Mouse (Mus musculus): ENCODE measurements around the gene Rdh9. TPM values are rescaled to one million over a fixed set of nuclear protein-coding genes. Genes with fewer than 3 reads are reported as not detected.

The Rdh9 gene
- under 1 TPM; 0.87 to 0.94 TPM for total RNA-seq (2021)
- long read RNA-seq, experiment 1, result 0 reads
- long read RNA-seq, experiment 2, result 0 reads

DNA sequence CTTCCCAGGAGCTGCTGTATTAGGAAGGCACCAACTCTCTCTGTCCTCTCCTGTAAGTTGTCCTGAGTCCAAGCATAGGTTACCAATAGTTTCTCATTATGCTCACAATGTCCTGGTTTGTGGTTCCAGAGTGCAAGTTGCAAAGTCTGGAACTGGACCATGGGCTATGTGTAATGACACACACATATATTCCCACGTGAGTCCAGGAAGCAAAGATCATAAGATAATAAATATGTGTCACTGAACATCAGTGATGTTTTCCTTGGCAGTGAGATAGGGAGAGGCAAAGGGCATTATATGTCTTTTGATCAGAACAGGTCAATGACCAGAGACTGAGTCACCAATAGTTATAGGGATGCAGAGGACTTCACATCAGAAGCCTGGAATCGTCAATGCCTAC lies at the start of gene Rdh9:
Gene Rdh9, plus strand, starts transcription at position 376 of the 400 bp plus-strand sequence.
- no peak for DNase-seq (ENCODE audit: low spot score in 2 of 2)
- intact Hi-C loops (cut with DNase I), result no loop called here

GRCm38 (mm10) chr10:127728437-127728836 lies 47.7 kb upstream of the Rdh9 start:
- intact Hi-C loops (cut with DNase I), result no loop called here
- peak; percentile 37 to 42 for DNase-seq (ENCODE audit: low spot score in 2 of 2)

- DNase-seq (ENCODE audit: low spot score in 2 of 2), result no peak
- intact Hi-C loops (cut with DNase I), result loop anchor here (5.0 kb wide), 1 partner anchor 53 kb away; no protein-coding TSS in a partner anchor
Observed at GRCm38 (mm10) chr10:127730285-127730932, 45.8 kb upstream of the Rdh9 start.

DNA sequence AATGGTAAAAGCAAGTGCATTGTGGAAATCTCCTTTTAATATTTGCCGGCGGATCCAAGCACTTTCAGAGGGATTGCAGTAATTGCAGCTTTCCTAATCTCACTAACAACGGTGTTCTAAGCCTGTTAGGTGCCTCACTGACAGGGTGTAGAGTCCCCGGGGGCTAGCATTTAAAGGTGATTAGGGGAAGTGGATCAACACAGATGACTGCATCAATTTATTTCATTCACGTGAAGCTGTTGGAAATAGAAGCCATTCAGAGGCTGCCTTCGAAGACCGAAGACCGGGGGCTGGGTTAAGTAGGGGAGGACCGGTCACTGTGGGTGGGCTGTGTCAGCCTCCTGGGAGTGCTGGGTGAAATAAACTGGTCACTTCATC lies 45.3 kb upstream of the Rdh9 start:
- DNase-seq (ENCODE audit: low spot score in 2 of 2), result no peak
- intact Hi-C loops (cut with DNase I), result loop anchor here (5.0 kb wide), 1 partner anchor 54 kb away; no protein-coding TSS in a partner anchor

DNA sequence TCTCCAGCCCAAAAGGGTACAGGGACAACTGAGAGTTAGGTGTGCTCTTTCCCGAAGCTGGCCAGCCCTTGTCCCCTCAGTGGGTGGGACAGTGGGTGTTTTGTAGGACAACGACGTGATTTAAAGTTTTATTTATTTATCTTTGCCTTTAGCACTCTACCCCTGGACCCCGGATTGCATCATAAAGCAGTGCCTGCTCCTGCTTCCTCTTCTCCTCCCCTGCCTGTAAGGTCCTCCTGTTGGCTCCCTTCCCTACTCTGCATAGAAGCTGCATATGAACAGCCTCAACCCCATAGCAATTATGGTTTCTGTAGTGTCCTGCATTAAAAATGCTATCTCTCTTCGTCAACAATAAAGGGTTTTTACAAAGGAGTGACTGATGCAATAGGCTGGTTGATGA lies 44.8 kb upstream of the Rdh9 start:
- no peak for DNase-seq (ENCODE audit: low spot score in 2 of 2)
- intact Hi-C loops (cut with DNase I), result loop anchor here (5.0 kb wide), 1 partner anchor 54 kb away; no protein-coding TSS in a partner anchor

DNA sequence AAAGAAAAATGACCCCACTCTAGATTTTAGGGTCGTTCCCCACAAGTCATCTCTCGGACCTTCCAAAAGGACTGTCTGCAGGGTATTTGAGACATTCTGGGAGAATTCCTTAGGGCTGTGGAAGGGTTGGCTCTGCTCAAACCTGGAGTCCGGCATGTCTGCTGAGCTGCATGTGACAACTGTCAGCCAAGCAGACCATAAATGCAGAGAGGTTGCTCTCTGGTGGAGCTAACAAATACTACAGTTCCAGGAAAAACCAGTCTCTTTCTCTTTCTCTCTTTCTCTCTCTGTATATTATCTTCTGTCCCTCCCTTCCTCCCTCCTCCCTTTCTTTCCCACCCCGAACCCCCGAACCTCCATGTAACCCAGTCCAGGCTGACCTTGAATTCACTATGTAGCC lies 41.8 kb upstream of the Rdh9 start:
- intact Hi-C loops (cut with DNase I), result loop anchor here (2.0 to 5.0 kb wide), 2 partner anchors 57 to 94 kb away; no protein-coding TSS in a partner anchor
- DNase-seq (ENCODE audit: low spot score in 2 of 2), result no peak

- DNase-seq (ENCODE audit: low spot score in 2 of 2), result no peak
- intact Hi-C loops (cut with DNase I), result loop anchor here (5.0 kb wide), 1 partner anchor 271 kb away; the partner anchor contains the start of gene Hsd17b6
Observed at GRCm38 (mm10) chr10:127736266-127736665, 39.9 kb upstream of the Rdh9 start.

DNA sequence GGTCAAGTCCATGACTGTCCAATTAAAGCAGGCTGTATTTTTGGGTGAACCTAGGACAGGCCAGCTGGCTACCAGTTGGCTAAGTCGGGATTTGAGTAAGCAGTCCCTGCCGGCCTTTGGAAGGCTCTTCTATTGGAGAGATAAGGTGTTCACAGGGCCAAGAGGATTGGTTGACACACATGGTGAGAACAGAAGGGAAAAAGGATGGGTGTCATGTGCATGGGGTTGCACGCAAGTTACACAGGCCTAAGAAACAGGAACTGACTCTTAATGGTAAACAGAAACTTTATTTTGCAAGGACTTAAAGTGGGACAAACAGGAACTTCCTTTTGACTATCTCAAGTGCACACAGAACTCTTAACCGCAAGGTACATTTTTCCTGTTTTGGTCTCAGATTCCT lies 39.3 kb upstream of the Rdh9 start:
- intact Hi-C loops (cut with DNase I), result loop anchor here (5.0 kb wide), 1 partner anchor 270 kb away; the partner anchor contains the start of gene Hsd17b6
- no peak for DNase-seq (ENCODE audit: low spot score in 2 of 2)

DNA sequence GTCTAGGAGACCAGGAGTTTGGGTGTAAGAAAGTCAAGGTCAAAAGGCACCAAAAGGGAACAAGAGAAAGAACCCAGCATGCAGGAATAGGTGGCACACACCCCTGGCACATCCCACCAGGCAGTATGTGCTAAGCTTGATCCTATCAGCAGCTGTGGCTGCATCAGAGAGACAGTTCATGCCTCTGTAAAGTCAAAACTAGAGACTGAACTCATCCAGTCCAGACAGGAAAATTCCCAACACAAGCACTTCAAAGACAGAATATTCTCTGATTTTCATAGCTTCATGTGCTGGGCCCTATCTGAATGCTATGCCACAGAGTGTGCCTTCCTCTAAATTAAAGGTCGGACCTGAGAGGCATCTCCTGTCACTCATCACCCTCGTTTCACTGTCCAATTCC lies 38.6 kb upstream of the Rdh9 start:
- no peak for DNase-seq (ENCODE audit: low spot score in 2 of 2)
- intact Hi-C loops (cut with DNase I), result loop anchor here (5.0 kb wide), 1 partner anchor 270 kb away; the partner anchor contains the start of gene Hsd17b6

DNA sequence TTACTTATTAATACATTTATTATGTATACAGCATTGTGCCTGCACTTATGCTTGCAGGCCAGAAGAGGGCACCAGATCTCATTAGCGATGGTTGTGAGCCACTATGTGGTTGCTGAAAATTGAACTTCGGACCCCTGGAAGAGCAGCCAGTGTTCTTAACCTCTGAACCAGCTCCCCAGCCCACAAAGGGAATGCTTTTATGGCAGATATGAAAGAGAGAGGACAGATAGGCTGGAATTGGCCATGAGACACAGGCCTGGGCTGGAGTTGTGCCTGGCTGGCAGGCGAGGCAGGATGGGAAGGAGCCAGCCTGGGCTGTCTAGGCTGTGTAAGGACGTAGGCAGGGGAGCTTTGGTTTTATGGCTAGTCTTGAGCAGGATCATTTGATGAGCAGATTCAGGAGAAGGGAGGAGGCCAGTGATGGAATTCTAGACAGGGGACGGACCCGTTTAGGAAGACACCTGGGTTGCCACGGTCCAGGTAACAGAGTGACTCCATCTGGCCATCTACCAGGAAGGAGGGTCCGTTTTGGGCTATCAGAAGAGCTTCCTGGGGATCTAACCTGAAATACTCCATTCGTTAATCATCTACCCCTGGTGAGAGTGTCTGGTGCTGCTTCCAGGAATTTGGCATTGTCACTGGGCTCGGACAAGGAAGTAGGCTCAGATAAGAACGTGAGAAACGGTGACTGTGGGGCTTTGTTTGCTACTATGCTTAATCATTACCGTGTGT lies 37.9 kb upstream of the Rdh9 start:
- intact Hi-C loops (cut with DNase I), result loop anchor here (2.0 to 5.0 kb wide), 2 partner anchors 198 to 269 kb away; partner anchors contain the start of gene Hsd17b6

GRCm38 (mm10) chr10:127739083-127739660 lies 37.0 kb upstream of the Rdh9 start, which contains the start of gene Zbtb39:
Gene Zbtb39 (plus strand): TSS chr10:127739538.
- intact Hi-C loops (cut with DNase I), result loop anchor here (2.0 to 5.0 kb wide), 2 partner anchors 198 to 268 kb away; partner anchors contain the start of gene Hsd17b6
- peak; percentile 51 to 74 for DNase-seq (ENCODE audit: low spot score in 2 of 2)

More for the DNA sequence above, 37.9 kb upstream of the Rdh9 start:
- DNase-seq (ENCODE audit: low spot score in 2 of 2), result no peak

DNA sequence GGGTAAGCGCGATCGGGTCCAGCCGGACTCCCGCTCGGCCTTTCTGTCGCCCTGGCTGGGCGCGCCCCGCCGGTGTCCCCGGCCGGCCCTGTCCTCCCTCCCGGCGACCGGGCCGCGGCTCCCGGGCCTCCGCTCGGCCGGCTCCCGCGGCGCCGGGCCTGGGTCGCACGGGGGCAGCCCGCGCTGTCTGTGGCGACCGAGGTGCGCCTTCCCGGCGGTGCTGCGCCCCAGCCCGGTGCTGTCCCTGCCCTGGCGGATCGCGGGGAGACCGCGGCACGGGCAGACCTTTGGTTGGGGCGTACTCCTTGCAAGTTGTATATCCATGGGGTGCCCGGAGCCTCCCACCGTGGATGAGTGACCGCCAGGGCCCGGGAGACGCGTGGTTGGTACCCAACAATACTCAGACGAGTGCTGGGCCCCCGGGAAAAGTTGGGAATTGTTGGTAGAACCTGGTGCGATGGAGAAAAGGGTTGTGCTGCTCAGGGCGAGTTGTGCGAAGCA lies 36.5 kb upstream of the Rdh9 start:
- intact Hi-C loops (cut with DNase I), result loop anchor here (2.0 to 5.0 kb wide), 2 partner anchors 197 to 268 kb away; partner anchors contain the start of gene Hsd17b6
- DNase-seq (ENCODE audit: low spot score in 2 of 2), result no peak

DNA sequence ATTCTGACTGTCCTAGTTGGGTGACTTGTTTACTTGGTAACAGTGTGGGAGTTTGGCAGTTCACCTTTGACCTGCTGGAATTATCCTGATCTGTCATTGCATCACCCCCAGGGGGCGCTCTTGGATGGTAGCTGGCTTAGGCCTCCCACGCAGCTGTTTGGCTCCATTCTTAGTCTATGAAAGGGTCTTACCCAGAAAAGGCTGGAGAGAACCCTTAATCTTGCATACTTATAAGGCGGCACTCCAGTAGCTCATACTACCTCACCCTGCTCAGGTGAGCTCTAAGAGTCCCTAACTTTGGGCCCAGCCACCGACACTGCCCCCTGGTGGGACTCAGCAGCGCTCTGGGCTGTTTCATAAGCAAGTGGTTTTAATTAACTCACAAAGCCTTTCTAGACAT lies 31.5 kb upstream of the Rdh9 start:
- DNase-seq (ENCODE audit: low spot score in 2 of 2), result peak in 1 of 2 experiments; percentile 59
- intact Hi-C loops (cut with DNase I), result no loop called here

- DNase-seq (ENCODE audit: low spot score in 2 of 2), result no peak
- intact Hi-C loops (cut with DNase I), result no loop called here
Observed at GRCm38 (mm10) chr10:127745886-127746285, 30.3 kb upstream of the Rdh9 start.

- intact Hi-C loops (cut with DNase I), result no loop called here
- no peak for DNase-seq (ENCODE audit: low spot score in 2 of 2)
Observed at GRCm38 (mm10) chr10:127747254-127747653, 28.9 kb upstream of the Rdh9 start.

GRCm38 (mm10) chr10:127748847-127749612 lies 27.2 kb upstream of the Rdh9 start:
- intact Hi-C loops (cut with DNase I), result no loop called here
- no peak for DNase-seq (ENCODE audit: low spot score in 2 of 2)

DNA sequence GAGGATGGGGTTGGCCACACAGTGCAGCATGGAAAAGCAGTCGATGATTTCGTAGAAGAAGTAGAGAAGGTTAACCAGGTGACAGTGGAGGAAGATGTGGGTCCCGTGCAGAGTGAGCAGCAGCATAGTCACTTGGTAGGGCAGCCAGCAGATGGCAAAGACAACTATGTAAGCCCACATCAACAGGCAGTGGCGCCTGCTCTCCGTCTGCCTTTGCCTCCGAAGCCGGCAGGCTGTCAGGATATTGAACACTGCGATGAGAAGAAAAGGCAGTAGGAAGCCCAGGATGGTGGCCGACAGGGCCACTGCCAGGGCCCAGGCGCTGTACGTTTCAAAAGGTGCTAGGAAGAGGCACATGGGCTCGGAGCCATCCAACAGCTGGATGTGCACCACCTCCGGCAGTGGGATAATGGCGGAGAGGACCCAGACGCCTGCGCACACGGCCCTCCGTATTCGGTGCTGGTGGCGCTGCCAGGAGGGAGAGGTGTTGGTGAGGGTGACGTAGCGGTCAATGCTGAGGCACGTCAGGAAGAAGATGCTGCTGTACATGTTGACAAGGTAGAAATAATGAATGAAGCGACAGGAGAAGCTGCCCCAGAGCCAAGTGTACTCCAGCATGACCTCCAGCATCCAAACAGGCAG lies 25.9 kb upstream of the Rdh9 start:
- intact Hi-C loops (cut with DNase I), result no loop called here
- DNase-seq (ENCODE audit: low spot score in 2 of 2), result no peak

- intact Hi-C loops (cut with DNase I), result no loop called here
- no peak for DNase-seq (ENCODE audit: low spot score in 2 of 2)
Observed at GRCm38 (mm10) chr10:127751548-127751947, 24.6 kb upstream of the Rdh9 start, which contains the start of gene Gpr182. Gene Gpr182 (minus strand): TSS chr10:127751732.
